Mouse (Mus musculus): ENCODE data around the gene Sult1c1. TPM values are rescaled to one million over a fixed set of nuclear protein-coding genes. Genes with fewer than 3 reads are reported as not detected.

Gene Sult1c1
- total and polyA plus RNA-seq, 2 experiments from 2014 or later: not detected

DNA sequence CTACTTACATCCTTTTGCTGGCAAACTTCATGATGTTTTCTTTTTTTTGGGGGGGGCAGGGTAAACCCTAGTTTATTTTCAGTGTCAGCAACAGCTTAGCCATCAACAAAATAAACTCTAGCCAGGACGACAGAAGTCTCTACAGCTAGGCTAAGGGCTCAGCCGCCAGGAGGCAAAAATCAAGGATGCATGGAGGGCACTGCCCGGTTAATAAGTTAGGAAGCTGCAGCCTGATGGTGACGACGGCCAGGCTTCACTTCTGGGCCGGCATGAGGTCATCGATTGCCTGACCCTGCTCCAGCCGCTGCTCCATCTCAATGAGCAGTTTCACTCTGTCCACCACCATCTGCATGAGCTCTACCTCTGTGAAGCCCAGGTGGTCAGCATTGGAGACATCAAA, 49.7 kb downstream of the Sult1c1 start:
- H3K4me3 ChIP-seq (ENCODE audit: low read depth, low read length): no peak overlapping the region
- no peak for TF ChIP-seq CTCF (IDR thresholded peaks at IDR 0.05; ENCODE audit: low read depth)
- H3K9ac ChIP-seq: no peak overlapping the region
- no peaks in the 10 kb centered on the region for H3K27me3 ChIP-seq (ENCODE audit: insufficient read depth, low read length)
- DNase-seq (no peak), ATAC-seq (no peak)
- no peaks in the 10 kb centered on the region for H3K36me3 ChIP-seq (ENCODE audit: insufficient read depth)
- H3K9me3 ChIP-seq (ENCODE audit: low read length): no peaks in the 10 kb centered on the region
- H3K27ac ChIP-seq (ENCODE audit: low read depth, low read length): no peak overlapping the region
- 90% methylated on average over 8 of the region's 8 CpGs for WGBS
- H3K4me1 ChIP-seq (ENCODE audit: insufficient read depth): no peaks in the 10 kb centered on the region
- H3K4me2 ChIP-seq (ENCODE audit: low read depth): no peak overlapping the region

Other genes starting within 250 kb of the Sult1c1 start
- gene Sult1c2, start 144.3 kb downstream of the Sult1c1 start, total RNA-seq (2014; rRNA removed): not detected in 2 replicates
- not detected in 2 replicates for gene Sult1c2, start 144.3 kb downstream of the Sult1c1 start, polyA plus RNA-seq (2015; fragmentation: Nextera tagmentation; extraction: Ambion mirVana)

All from forebrain, postnatal 0 days (tissue).